Mouse (Mus musculus) cerebellum, adult 11 months (tissue): Measurements from ENCODE around the gene Bach2.

ENCODE experiments used
- DNase-seq: peaks from one replicate; pipeline ENCODE4 v3.0.0; 2022

Bach2 gene

DNA sequence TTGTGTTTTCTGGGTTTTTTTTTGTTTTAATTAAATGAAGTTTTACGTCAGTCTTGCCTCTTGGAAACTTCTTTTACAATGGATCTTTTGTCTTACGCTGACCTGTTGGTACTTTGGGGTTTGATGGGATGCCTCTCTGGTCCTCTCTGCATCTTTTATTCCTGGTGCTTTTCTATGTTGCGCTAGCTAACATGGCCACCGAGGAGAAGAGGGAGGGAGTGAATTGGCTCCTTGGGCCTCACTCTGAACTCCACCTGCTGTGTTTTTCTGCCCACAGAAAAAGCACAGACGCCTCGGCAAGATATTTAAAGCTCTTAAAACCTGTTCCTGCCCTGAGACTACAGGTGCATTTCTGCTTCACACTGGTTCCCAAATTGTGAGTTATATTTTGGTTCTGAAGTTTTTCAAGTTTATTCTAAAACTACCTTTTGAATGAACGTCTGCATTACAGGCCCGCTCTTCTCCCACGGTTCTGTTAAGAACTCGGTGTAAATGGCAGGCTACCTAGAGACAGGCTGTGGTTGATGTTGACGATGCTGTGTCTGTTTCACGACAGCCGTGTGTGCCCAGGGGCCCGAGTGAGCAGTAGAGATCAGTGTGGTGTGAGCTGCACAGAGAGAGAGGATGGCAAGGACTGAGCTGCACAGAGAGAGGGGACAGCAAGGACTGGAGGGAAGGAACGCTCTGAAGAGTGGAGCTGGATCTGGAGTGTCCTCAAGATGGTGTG lies 13.5 kb downstream of the Bach2 start:
- no peak for DNase-seq

DNA sequence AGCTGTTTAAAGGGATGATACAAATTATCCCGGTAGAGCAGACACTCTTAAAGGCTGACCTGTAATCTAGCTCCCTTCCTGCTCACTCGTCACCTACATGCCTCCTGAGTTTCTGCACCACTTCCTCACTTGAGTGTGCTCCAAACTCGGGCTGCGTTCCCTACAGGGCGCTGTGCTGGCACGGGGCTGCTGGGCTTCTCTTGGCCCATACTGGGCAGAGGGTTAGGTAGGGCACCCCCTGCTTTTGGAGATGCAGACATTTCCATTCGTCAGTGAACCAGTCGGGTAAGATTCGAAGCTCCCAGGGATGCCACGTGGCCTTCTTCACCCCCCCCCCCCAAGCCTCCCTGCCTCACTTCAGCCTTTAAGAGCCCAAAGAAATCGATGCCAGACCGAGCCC lies 19.1 kb downstream of the Bach2 start:
- no peak for DNase-seq

DNA sequence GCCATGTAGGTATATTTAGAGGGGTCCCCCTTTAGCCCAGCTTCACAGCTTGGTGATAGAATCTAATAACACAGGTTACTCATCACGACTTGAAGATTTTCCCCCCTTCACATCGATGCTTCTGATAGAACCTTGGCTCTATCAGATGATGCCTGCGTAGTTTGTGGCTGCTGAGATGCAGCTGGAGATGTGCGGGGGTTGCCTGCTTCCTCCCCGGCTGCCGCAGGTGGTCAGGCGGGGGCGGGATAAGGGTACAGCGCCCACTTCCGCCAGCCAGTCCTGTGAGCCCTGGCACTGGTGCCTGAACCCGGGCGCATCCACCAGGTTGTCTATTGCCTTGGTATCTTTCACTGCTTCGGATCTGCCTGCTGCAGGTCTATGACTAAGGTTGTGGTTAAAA lies 19.5 kb downstream of the Bach2 start:
- DNase-seq = no peak

DNA sequence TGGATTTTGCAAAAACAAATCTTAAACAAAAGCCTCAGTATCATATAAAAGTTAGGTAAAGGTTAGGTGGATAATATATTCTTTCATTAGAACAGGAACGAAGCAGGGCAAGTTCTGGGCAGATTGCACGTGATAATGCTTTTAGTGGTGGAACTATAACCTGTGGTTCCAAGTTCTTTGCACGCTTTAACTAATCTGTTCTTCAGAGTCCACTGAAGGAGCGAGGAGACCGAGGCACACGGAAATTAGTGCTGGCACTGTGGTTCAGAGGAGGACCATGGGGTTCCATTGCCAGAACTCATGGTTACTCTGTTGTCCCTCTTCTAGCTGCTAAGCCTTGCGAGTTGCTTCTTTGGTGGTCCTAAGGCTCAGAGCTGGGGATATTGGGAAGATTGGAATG lies 20.0 kb downstream of the Bach2 start:
- DNase-seq = no peak

- no peak for DNase-seq
Observed at GRCm38 (mm10) chr4:32260909-32261308, 22.3 kb downstream of the Bach2 start.

GRCm38 (mm10) chr4:32262825-32263684 lies 24.5 kb downstream of the Bach2 start:
- no peak for DNase-seq

GRCm38 (mm10) chr4:32263685-32264038 lies 25.1 kb downstream of the Bach2 start:
- no peak for DNase-seq

DNA sequence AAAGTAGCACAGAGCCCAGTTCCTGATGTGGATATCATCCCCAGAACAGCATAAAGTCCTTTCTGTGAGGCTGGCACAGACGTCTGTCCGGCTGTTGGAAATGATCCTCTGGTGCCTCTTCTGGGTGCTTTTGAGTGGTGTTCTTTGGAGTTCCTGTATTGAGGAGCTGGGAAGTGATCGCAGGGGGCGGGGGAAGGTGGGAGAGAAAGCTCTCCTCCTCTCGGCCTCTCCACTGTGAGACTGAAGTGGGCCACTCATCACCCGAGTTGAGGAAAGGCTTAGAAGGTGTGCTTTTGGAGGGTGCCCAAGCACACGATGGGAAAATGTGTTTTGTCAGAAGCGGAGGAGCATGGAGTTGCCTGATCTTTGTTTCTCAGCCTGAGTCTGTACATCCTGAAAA lies 26.3 kb downstream of the Bach2 start:
- no peak for DNase-seq

DNA sequence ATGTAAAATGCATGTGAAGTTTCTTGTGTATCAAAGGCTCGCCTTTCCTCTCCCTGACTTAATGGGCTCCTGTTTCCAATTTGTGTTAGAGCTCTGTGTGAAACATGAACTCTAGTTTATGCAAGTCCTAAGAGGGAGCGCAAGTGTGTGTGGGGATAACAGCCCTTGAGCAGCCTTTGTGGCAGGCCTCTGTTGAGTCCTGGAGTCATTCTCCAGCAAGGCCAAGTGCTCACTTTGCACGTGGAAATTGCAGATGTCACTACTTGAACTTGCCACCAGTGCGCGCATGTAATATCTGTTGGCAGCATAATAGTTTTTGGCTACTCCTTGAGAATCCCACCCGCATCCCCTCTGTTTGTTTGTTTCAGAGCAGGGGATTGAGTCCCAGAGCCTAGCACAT lies 28.1 kb downstream of the Bach2 start:
- DNase-seq = no peak

DNA sequence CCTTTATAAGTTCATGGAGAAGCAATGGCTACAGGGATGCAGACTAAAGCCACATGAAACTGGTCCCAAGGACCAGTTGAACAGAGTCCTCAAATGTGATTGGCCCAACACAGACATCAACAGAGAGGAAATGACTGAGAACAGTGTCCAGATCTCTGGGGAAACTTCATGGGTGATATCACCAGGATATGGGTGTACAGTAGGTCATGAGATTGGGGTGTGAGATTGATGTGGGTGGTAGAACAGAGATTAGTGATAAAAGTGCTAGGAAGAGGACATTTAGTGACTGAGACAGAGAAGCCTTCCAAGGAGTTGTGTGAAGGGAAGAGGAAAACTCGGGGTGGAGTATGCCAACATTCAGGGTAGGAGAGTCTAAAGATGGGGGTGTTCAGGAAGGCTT lies 29.4 kb downstream of the Bach2 start:
- DNase-seq = no peak

GRCm38 (mm10) chr4:32272398-32272797 lies 33.8 kb downstream of the Bach2 start:
- DNase-seq = no peak

- no peak for DNase-seq
Observed at GRCm38 (mm10) chr4:32274776-32275294, 36.2 kb downstream of the Bach2 start.

DNA sequence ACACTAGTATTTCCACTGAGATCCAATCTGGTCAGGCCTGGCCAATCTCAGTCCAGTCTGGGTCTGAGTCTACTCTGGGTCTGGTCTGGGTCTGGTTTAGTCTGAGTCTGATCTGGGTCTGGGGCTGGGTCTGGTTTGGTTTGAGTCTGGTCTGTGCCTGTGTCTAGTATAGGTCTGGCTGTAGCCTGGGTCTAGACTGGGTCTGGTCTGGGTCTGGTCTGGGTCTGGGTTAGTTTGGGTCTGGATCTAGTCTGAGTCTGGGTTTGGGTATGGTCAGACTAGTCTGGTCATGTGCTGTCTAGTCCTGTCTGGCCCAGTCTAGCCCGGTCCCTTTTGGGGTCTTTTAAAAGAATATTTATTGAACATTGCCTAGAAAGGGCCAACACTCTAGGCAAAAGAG lies 41.2 kb downstream of the Bach2 start:
- no peak for DNase-seq

- no peak for DNase-seq
Observed at GRCm38 (mm10) chr4:32280401-32280800, 41.8 kb downstream of the Bach2 start.

GRCm38 (mm10) chr4:32281306-32281705 lies 42.7 kb downstream of the Bach2 start:
- DNase-seq = no peak

- DNase-seq = no peak
Observed at GRCm38 (mm10) chr4:32286405-32286804, 47.8 kb downstream of the Bach2 start.

GRCm38 (mm10) chr4:32288036-32288860 lies 49.6 kb downstream of the Bach2 start:
- DNase-seq = no peak

DNA sequence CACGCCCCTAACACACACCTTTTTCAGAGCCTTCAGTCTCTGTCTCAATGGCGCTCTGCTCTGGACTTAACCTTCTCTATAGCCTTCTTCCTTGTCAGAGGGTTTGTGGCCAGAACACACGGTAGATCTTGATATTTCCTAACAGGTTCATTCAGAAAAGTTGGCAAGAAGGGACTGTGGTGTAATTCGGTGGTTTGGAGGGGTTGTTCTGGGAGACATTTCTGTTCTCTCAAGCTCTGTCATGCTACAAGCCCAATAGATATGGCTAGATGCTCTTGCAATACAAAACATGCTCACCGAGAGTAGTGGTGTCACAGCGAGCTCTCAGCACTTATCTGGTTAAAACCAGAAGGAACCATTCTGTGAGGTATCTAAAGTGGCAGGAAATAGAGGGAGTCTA lies 51.2 kb downstream of the Bach2 start:
- DNase-seq = no peak

DNA sequence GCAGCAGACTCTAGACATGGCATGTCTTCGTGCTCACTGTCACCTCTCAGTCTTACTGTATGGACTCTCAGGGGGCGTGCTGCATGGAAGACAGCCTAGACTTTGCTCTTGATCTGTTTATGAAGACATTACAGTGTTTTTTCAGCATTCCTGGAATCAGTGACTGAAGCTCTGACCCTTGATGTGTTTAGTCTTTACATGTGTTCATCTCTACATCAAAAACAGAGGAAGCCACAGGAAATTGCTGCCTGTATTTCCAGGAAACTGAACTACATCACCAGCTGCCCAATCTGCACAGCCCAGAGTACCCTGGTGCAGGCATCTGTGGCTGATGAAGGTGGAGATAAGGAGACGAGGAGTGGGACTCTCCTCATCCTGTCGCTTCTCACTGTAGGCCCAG lies 52.8 kb downstream of the Bach2 start:
- DNase-seq = no peak

GRCm38 (mm10) chr4:32293686-32294265 lies 55.2 kb downstream of the Bach2 start:
- no peak for DNase-seq

DNA sequence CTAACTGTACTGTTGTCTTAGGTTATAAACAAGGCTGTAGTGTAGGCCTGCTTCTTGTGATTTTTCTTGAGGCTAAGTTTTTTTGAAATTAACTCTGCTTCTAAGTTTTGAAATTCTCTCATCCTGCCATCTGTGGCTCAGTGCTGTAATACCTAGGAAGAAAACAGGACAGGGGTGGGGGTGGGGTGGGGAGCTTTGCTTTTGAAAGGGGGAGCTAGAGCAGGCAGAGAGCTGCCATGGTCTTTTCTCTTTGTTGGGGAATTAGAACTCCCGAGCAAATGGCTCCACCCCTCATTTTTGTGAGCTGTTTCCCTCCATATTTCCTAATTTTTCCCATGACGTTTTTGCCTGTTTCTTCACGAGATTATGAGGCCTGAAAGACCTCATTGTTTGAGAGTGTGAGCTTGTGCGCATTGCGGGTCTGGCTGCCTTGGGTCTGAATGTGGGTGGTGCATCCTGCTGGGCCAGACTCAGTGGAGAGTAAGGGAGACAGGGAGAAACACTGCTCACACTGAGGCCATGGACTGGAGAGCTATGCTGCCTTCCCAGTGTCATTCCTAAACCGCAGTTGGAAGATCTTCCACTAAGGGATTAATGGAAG lies 58.6 kb downstream of the Bach2 start:
- DNase-seq = no peak

DNA sequence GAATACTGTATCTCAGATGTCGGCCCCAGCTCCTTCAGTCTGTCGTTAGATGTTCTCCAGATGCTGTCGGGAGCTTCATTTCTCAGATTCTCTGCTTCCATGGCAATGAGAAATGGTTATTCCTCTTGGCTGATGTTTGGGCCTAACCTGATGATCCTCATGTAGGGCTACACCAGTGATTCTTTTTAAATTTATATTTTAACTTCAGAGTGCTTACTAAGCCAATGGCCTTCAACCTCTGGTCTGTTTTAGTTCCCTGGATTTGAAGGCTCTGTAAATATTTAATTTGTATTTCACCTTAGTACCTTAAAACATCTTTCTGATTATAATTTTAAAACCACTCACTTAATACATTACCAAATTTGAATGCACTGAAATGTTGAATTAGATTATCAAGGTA lies 60.6 kb downstream of the Bach2 start:
- no peak for DNase-seq

- no peak for DNase-seq
Observed at GRCm38 (mm10) chr4:32299970-32300369, 61.4 kb downstream of the Bach2 start.
